Mouse (Mus musculus): ENCODE data around the gene Cyp26b1. TPM values are rescaled to one million over a fixed set of nuclear protein-coding genes. Genes with fewer than 3 reads are reported as not detected.
"Not testable (repeated sequence)": the region's sequence is repeated elsewhere in the genome, so short reads cannot be mapped to it uniquely, and the experiment has no call there.

The Cyp26b1 gene
- polyA plus RNA-seq, 1 experiment, result 14.5 TPM

DNA sequence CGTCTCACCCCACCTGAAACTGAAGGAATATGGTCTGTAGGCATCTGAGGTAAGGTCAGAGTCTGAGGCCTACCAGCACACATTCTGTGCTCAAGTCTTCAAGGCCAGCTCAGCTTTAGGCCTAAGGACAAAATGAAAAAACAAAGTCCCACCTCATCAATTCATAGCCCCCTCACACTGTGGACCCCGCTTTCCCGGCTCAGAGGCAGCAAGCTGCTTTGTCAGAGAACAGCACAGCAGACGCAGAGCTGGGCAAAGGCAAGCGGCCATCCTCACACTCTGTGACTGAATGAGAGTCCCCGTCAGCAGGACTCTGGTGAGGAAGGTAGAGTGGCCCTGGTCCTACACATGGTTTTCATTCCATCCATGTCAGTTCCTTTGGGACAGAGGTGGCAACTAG is 25.5 kb upstream of the Cyp26b1 start:
- 88% methylated on average over 6 of the region's 6 CpGs for WGBS
- Histone ChIP-seq H3K27me3 (ENCODE audit: control insufficient read depth, insufficient read depth, low read length) (no peaks in the 10 kb centered on the region), H3K4me1 (ENCODE audit: control insufficient read depth, insufficient read depth, low read length) (no peaks in the 10 kb centered on the region), H3K4me3 (replicated peaks; ENCODE audit: insufficient read depth, low read depth, low read length) (no peak overlapping the region), H3K27ac (ENCODE audit: insufficient read depth, low read length) (no peak overlapping the region)
- TF ChIP-seq CTCF (IDR thresholded peaks at IDR 0.05; ENCODE audit: borderline replicate concordance, insufficient read depth, low read depth, low read length) (no peak), POLR2A (IDR thresholded peaks at IDR 0.05; ENCODE audit: borderline replicate concordance, insufficient read depth, low read length) (no peak)
- DNase-seq, result no peak

DNA sequence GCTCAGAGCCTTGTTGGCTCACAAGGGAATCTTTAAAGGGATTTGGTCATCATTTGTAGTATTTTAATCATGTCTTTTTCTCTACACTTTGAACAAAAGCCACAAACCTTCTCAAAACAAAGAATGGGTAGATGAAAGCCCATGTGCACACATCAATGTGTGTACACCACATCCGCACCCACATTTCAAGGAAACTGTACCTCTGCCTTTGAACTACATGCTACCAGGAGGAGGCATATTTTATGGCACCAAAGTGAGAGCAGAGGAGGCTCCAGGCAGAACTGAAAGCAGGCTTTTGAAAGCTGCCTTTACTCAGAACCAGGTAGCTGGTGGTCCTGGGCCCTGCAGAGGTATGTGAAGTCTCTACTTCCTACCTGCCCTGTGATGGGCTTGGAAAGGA is 23.3 kb upstream of the Cyp26b1 start:
- no peaks in the 10 kb centered on the region for H3K4me1 ChIP-seq (ENCODE audit: control insufficient read depth, insufficient read depth, low read length)
- WGBS, result 98% methylated on average over 1 of the region's 1 CpGs
- no peak overlapping the region for H3K4me3 ChIP-seq (replicated peaks; ENCODE audit: insufficient read depth, low read depth, low read length)
- no peak for TF ChIP-seq POLR2A (IDR thresholded peaks at IDR 0.05; ENCODE audit: borderline replicate concordance, insufficient read depth, low read length)
- TF ChIP-seq CTCF (IDR thresholded peaks at IDR 0.05; ENCODE audit: borderline replicate concordance, insufficient read depth, low read depth, low read length), result no peak
- no peak for DNase-seq
- H3K27ac ChIP-seq (ENCODE audit: insufficient read depth, low read length), result no peak overlapping the region
- no peaks in the 10 kb centered on the region for H3K27me3 ChIP-seq (ENCODE audit: control insufficient read depth, insufficient read depth, low read length)

DNA sequence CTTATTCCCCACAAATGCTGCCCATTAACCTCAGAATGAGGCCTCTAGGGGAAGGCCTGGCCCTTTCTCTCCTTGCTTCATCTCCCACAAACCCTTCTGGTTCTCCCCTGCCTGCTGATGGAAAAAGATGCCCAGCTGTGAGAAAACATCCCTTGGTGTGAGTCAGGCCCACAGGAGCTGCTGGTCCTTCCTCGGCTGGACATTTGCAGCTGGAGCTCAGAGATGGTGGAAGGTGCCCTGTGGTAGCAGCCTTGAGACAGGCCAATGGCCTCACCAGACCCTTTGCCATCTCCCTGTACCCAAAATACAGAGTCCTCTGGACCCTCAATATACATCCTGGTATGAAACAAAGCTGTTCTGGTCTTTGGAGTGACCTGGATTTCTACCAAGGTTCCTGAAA is 22.9 kb upstream of the Cyp26b1 start:
- 80% methylated on average over 1 of the region's 1 CpGs for WGBS
- DNase-seq, result no peak
- TF ChIP-seq CTCF (IDR thresholded peaks at IDR 0.05; ENCODE audit: borderline replicate concordance, insufficient read depth, low read depth, low read length) (no peak), POLR2A (IDR thresholded peaks at IDR 0.05; ENCODE audit: borderline replicate concordance, insufficient read depth, low read length) (no peak)

DNA sequence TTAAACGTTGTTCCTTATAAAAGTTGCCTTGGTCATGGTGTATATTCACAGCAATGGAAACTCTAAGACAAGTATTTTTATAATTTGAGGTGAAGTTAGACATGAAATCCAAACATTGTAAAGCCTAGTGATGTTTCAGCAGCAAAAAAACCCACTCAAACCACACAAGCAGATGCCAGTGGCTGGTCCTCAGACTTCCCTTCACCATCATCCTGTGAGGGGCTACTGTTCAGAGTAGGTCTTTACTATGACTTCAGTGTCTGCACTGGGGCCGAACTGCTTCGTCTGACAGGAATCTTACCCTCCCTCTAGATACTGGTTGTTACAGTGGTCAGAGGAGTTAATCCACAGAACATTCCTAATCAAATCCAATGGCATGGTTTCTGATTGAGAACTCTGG is 19.9 kb upstream of the Cyp26b1 start:
- Histone ChIP-seq H3K4me1 (ENCODE audit: control insufficient read depth, insufficient read depth, low read length) (no peaks in the 10 kb centered on the region), H3K4me3 (replicated peaks; ENCODE audit: insufficient read depth, low read depth, low read length) (no peak overlapping the region), H3K27me3 (ENCODE audit: control insufficient read depth, insufficient read depth, low read length) (no peaks in the 10 kb centered on the region), H3K27ac (ENCODE audit: insufficient read depth, low read length) (no peak overlapping the region)
- no peak for TF ChIP-seq POLR2A (IDR thresholded peaks at IDR 0.05; ENCODE audit: borderline replicate concordance, insufficient read depth, low read length)
- no peak for TF ChIP-seq CTCF (IDR thresholded peaks at IDR 0.05; ENCODE audit: borderline replicate concordance, insufficient read depth, low read depth, low read length)
- WGBS, result 92% methylated on average over 3 of the region's 3 CpGs
- no peak for DNase-seq

More for the DNA sequence above, 22.9 kb upstream of the Cyp26b1 start:
- no peaks in the 10 kb centered on the region for H3K27me3 ChIP-seq (ENCODE audit: control insufficient read depth, insufficient read depth, low read length)
- no peak overlapping the region for H3K27ac ChIP-seq (ENCODE audit: insufficient read depth, low read length)
- no peaks in the 10 kb centered on the region for H3K4me1 ChIP-seq (ENCODE audit: control insufficient read depth, insufficient read depth, low read length)
- no peak overlapping the region for H3K4me3 ChIP-seq (replicated peaks; ENCODE audit: insufficient read depth, low read depth, low read length)

DNA sequence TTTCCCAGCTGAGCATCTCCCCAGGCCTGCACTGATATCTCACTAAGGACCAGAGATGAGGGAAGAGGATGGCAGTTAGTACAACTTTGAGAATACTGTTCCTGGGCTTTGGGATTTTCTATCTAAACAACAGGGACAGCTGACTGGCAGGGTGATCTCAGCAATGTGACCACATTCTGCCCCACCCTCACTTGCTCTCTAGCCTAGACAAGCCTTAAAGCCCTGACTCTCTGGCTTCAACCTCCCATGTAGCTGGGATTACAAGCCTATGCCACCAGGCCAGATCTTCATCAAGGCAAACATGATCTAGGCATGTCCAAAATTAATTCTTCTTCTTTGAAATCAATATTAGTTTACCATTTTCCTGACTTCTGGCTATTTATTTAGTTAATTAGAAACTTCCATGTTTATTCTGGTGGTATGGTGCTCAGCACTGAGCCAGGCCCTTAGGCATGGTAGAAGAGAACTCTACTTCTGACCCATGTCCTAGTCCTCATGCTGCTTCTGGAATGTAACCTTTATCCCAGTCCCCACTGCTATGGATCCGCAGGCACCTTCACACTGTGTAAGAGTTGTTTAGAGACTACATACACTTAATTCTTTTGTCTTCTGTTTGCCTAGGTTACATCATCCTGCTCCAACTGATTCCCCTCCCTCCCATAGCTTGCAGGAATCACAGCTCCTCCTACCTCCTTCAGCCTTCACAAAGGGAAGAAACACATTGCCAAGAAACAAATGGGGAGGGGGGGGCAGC is 7.6 kb upstream of the Cyp26b1 start:
- TF ChIP-seq POLR2A (IDR thresholded peaks at IDR 0.05; ENCODE audit: borderline replicate concordance, insufficient read depth, low read length) (no peak), CTCF (IDR thresholded peaks at IDR 0.05; ENCODE audit: borderline replicate concordance, insufficient read depth, low read depth, low read length) (no peak)
- H3K4me3 ChIP-seq (replicated peaks; ENCODE audit: insufficient read depth, low read depth, low read length), result no peak overlapping the region
- no peaks in the 10 kb centered on the region for H3K4me1 ChIP-seq (ENCODE audit: control insufficient read depth, insufficient read depth, low read length)
- no peak for DNase-seq
- WGBS, result 32% methylated on average over 1 of the region's 1 CpGs
- H3K27me3 ChIP-seq (ENCODE audit: control insufficient read depth, insufficient read depth, low read length), result no peaks in the 10 kb centered on the region
- H3K27ac ChIP-seq (ENCODE audit: insufficient read depth, low read length), result no peak overlapping the region

DNA sequence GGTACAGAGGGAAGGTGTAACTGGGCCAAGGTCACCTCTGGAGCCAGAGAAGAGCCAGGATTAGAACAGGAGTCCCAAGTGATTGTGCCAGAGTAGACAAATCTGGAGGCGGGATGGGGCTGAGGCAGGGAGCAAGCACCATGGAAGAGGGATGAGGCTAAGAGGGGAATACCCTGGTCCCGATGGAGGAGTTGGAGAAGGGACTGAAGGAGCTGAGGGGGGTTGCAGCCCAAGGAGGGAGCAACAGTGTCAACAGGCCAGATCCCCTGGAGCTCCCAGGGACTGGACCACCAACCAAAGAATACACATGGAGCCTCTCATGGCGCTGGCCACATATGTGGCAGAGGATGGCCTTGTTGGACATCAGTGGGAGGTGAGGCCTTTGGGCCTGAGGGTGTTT is 5.6 kb upstream of the Cyp26b1 start:
- DNase-seq; H3K27me3 ChIP-seq (ENCODE audit: control insufficient read depth, insufficient read depth, low read length); H3K4me1 ChIP-seq (ENCODE audit: control insufficient read depth, insufficient read depth, low read length); H3K27ac ChIP-seq (ENCODE audit: insufficient read depth, low read length); H3K4me3 ChIP-seq (replicated peaks; ENCODE audit: insufficient read depth, low read depth, low read length): not testable (repeated sequence)
- WGBS, result 86% methylated on average over 3 of the region's 3 CpGs

GRCm38 (mm10) chr6:84598725-84599124 is 5.0 kb upstream of the Cyp26b1 start:
- Histone ChIP-seq H3K27ac (ENCODE audit: insufficient read depth, low read length) (no peak overlapping the region), H3K4me1 (ENCODE audit: control insufficient read depth, insufficient read depth, low read length) (no peaks in the 10 kb centered on the region), H3K27me3 (ENCODE audit: control insufficient read depth, insufficient read depth, low read length) (no peaks in the 10 kb centered on the region), H3K4me3 (replicated peaks; ENCODE audit: insufficient read depth, low read depth, low read length) (no peak overlapping the region)
- DNase-seq, result no peak
- WGBS, result 87% methylated on average over 3 of the region's 3 CpGs
- no peak for TF ChIP-seq CTCF (IDR thresholded peaks at IDR 0.05; ENCODE audit: borderline replicate concordance, insufficient read depth, low read depth, low read length)
- no peak for TF ChIP-seq POLR2A (IDR thresholded peaks at IDR 0.05; ENCODE audit: borderline replicate concordance, insufficient read depth, low read length)

DNA sequence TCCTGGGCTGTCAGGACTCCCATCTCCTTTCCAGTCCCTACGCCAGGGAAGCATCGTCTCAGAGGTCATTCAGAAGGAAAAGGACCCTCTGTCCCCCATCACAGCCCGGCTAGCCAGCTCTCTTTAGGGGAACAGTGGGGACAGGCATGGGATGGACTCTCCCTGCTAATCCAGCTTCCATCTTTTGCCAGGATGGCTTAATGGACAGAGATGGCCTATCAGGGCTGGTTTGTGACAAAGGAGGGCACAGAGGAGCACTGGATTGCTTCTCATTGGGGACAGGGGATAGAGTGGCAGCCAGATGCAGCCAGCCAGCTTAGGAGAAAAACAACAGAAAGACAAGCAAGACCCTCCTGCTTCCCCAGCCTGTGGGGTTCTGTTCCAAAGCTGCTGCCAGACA is 918 bp upstream of the Cyp26b1 start:
- TF ChIP-seq CTCF (IDR thresholded peaks at IDR 0.05; ENCODE audit: borderline replicate concordance, insufficient read depth, low read depth, low read length) (no peak), POLR2A (IDR thresholded peaks at IDR 0.05; ENCODE audit: borderline replicate concordance, insufficient read depth, low read length) (no peak)
- Histone ChIP-seq H3K4me1 (ENCODE audit: control insufficient read depth, insufficient read depth, low read length) (no peaks in the 10 kb centered on the region), H3K4me3 (replicated peaks; ENCODE audit: insufficient read depth, low read depth, low read length) (no peak overlapping the region), H3K27ac (ENCODE audit: insufficient read depth, low read length) (no peak overlapping the region), H3K27me3 (ENCODE audit: control insufficient read depth, insufficient read depth, low read length) (no peaks in the 10 kb centered on the region)
- WGBS, result 53% methylated on average over 3 of the region's 3 CpGs
- DNase-seq, result no peak

Measured in cerebellum, adult 2 months (tissue).